Mouse (Mus musculus) hindbrain, embryonic 15.5 days (tissue): Measurements from ENCODE around the gene Pax4. TPM values are rescaled to one million over a fixed set of nuclear protein-coding genes. Genes with fewer than 3 reads are reported as not detected.

Source experiments
- ATAC-seq: fragments of 200-750 bp; cut with Nextera tagmentation; 2 replicates; pipeline ENCODE4 v1.8.0; 2017; ENCODE audit warnings: low read depth, moderate number of reproducible peaks, moderate TSS enrichment; ENCODE audit not compliant: low FRiP score
- H3K27ac ChIP-seq: fragments of 300-500 bp; sonication (generic); replicated peaks from 2 replicates; pipeline ENCODE4 v1.5.1; 2015; ENCODE audit warnings: mild to moderate bottlenecking, inconsistent platforms
- H3K27me3 ChIP-seq: fragments of 300-500 bp; sonication (generic); 2 replicates; pipeline ENCODE4 v1.6.1; 2015; ENCODE audit warnings: control low read depth, inconsistent platforms
- H3K36me3 ChIP-seq: fragments of 300-500 bp; sonication (generic); 2 replicates; pipeline ENCODE4 v1.6.1; 2015; ENCODE audit warnings: control low read depth, inconsistent platforms
- H3K4me1 ChIP-seq: fragments of 300-500 bp; sonication (generic); replicated peaks from 2 replicates; pipeline ENCODE4 v1.6.1; 2015; ENCODE audit warnings: control low read depth, inconsistent platforms
- H3K4me2 ChIP-seq: fragments of 300-500 bp; sonication (generic); 2 replicates; pipeline ENCODE4 v1.6.1; 2015; ENCODE audit warnings: moderate library complexity, mild to moderate bottlenecking, inconsistent platforms
- H3K4me3 ChIP-seq: fragments of 300-500 bp; sonication (generic); 2 replicates; pipeline ENCODE4 v1.5.1; 2015; ENCODE audit warnings: mild to moderate bottlenecking, inconsistent platforms
- H3K9ac ChIP-seq: fragments of 300-500 bp; sonication (generic); 2 replicates; pipeline ENCODE4 v1.6.1; 2015; ENCODE audit warnings: inconsistent platforms
- H3K9me3 ChIP-seq: fragments of 300-500 bp; sonication (generic); 2 replicates; pipeline ENCODE4 v1.6.1; 2016; ENCODE audit warnings: control low read depth, inconsistent platforms
- WGBS: fragments of 180-500 bp; shearing (Covaris S2); methylation state at CpG from one replicate; pipeline ENCODE4 v1.1.7; 2015; 5-methylcytosine and 5-hydroxymethylcytosine counted together
- polyA plus RNA-seq: library from polyadenylated mRNA; unstranded; fragments of >200 nt; fragmentation: Nextera tagmentation; extraction: Ambion mirVana; gene quantifications from 2 replicates; pipeline ENCODE4 v1.2.1, GENCODE M21; 2015

Gene Pax4
- polyA plus RNA-seq, 1 experiment from 2014 or later, result not detected

DNA sequence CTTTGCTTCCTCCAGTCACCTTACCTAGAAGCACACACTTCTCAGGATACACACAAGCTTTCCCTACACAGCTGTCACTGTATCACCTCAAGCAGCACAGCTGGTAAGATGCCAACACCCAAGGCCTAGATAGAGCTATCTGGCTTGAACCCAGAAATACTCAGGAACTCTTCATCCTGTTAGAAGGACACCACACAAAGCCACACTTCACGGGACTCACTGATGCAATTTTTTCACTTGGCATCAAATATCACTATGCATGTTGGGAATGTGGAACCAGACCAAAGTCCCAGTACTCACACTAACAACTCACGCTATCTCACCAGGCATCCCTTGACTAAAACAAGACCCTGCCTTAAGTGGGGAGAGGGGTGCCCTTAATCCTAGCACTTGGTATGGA lies 29.5 kb downstream of the Pax4 start:
- ATAC-seq, result no peak
- 85% methylated on average over 2 of the region's 2 CpGs for WGBS
- H3K4me1 ChIP-seq, result peaks cover 38% of the 10 kb centered on the region

DNA sequence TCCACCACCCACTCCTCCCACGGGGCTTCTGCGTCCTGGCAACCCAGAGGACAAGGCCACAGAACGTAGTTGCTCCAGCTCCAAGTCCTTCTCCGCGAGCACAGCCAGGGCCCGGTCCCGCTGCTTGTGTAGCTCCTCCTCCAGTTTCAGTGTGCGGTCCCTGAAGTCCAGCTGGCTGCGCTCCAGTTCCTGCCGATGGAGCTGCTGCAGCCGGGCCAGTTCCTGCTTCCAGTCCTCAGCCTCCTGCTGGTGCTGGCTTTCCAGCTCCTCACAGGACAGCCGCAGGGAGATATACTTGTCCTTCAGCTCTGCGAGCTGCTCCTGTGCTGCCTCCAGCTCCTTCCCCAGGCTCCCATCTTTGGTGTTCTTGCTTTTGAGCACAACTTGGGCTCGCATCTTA lies 30.7 kb downstream of the Pax4 start:
- 75% methylated on average over 14 of the region's 14 CpGs for whole genome bisulfite sequencing
- Histone ChIP-seq H3K4me2 (no peak overlapping the region), H3K4me1 (peaks cover 31% of the 10 kb centered on the region), H3K4me3 (no peak overlapping the region), H3K36me3 (peaks cover 48% of the 10 kb centered on the region), H3K27ac (no peak overlapping the region), H3K27me3 (no peaks in the 10 kb centered on the region), H3K9me3 (no peaks in the 10 kb centered on the region), H3K9ac (no peak overlapping the region)
- ATAC-seq, result no peak

More for the DNA sequence above, 29.5 kb downstream of the Pax4 start:
- peak overlapping the region; percentile 63 for H3K4me2 ChIP-seq
- no peaks in the 10 kb centered on the region for H3K9me3 ChIP-seq
- peaks cover 43% of the 10 kb centered on the region for H3K36me3 ChIP-seq
- peak overlapping the region; percentile 68 for H3K4me3 ChIP-seq
- H3K9ac ChIP-seq, result no peak overlapping the region
- H3K27ac ChIP-seq, result no peak overlapping the region
- no peaks in the 10 kb centered on the region for H3K27me3 ChIP-seq

DNA sequence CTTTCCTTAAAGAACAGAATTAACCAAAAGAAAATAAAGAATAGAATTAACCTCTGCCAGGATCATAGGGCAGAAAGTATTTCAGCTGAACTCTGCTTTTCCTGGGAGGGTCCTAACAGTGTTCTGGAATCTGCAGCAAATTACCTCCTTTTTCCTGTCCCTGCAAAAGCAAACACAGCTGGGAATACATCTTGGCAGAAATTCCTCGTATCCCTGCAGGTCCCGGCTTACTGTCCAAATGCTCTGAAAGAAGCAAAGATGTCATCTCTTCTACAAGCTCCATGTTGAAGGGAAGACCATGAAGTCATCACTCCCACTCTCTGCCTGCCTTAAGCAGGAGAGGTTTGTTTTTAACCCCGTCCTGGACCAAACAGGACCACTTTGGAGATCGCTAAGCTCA lies 32.2 kb downstream of the Pax4 start:
- no peak overlapping the region for H3K9ac ChIP-seq
- H3K27me3 ChIP-seq, result no peaks in the 10 kb centered on the region
- no peak overlapping the region for H3K27ac ChIP-seq
- H3K9me3 ChIP-seq, result no peaks in the 10 kb centered on the region
- H3K4me3 ChIP-seq, result no peak overlapping the region
- WGBS, result 63% methylated on average over 4 of the region's 4 CpGs
- H3K4me1 ChIP-seq, result peaks cover 23% of the 10 kb centered on the region
- H3K36me3 ChIP-seq, result peaks cover 48% of the 10 kb centered on the region
- no peak overlapping the region for H3K4me2 ChIP-seq
- no peak for ATAC-seq

DNA sequence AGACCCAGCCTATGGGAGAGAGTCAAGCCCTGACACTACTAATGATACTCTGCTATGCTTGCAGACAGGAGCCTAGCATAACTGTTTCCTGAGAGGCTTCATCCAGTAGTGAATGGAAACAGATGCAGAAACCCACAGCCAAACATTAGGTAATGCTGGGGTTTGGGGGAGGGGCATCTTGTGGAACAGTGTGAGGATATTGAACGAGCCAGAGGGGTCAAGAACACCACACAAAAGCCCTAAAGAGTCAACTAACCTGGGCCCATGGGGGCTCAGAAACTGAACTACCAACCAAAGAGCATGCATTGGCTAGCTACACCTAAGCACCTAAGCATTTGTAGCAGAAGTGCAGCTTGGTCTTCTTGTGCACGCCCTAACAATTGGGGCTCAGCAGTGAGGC lies 37.9 kb downstream of the Pax4 start:
- H3K4me2 ChIP-seq, result no peak overlapping the region
- ATAC-seq, result no peak
- H3K9ac ChIP-seq, result no peak overlapping the region
- H3K9me3 ChIP-seq, result no peaks in the 10 kb centered on the region
- no peak overlapping the region for H3K4me3 ChIP-seq
- no peak overlapping the region for H3K27ac ChIP-seq
- H3K27me3 ChIP-seq, result no peaks in the 10 kb centered on the region
- H3K36me3 ChIP-seq, result peaks cover 19% of the 10 kb centered on the region
- 71% methylated on average over 2 of the region's 2 CpGs for WGBS
- H3K4me1 ChIP-seq, result no peaks in the 10 kb centered on the region

DNA sequence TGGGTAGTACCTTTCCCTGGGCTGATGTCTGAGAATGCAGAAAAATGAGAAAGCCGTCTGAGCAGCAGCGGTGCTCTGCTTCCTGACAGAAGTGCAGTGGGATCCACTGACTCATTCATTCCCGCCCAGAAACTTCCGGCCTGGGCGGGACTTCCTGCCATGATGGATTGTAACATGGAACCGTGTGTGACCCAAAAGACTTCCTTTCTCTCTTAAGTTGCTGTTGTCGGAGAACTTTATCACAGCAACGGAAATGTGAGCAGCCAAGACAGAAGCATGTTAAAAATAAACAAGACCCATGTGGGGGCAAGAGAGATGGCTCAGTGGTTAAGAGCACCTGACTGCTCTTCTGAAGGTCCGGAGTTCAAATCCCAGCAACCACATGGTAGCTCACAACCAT lies 39.1 kb downstream of the Pax4 start:
- 84% methylated on average over 9 of the region's 9 CpGs for WGBS
- Histone ChIP-seq H3K27ac (no peak overlapping the region), H3K4me3 (no peak overlapping the region), H3K27me3 (no peaks in the 10 kb centered on the region), H3K36me3 (0 out of 2 replicates have a peak, but pooled peaks cover 8% of the 10 kb centered on the region), H3K4me1 (no peaks in the 10 kb centered on the region), H3K4me2 (no peak overlapping the region), H3K9ac (no peak overlapping the region), H3K9me3 (no peaks in the 10 kb centered on the region)
- no peak for ATAC-seq

DNA sequence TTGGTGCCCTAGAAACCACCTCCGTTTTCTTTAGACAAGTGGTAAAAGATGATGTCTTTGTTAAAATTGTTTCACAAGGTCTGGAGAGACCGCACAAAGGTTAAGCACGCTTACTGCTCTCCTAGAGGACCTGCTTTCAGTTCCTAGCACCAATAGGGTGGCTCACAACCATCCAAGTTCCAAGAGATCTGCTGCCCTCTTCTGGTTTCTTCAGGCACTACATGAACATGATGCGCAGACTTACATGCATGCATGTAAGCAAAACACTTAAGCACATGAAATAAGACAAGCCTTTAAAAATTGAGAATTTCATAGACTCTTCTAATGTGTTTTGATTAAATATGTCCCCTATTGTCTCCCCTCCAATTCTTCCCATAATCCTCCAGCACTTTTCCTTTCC lies 49.4 kb downstream of the Pax4 start:
- H3K27me3 ChIP-seq, result peaks cover 4% of the 10 kb centered on the region; the same call in 1 of the 2 replicates
- H3K36me3 ChIP-seq, result no peaks in the 10 kb centered on the region
- H3K4me3 ChIP-seq, result no peak overlapping the region
- H3K9me3 ChIP-seq, result no peaks in the 10 kb centered on the region
- no peak for ATAC-seq
- 91% methylated on average over 4 of the region's 4 CpGs for WGBS
- peaks cover 16% of the 10 kb centered on the region for H3K4me1 ChIP-seq
- H3K9ac ChIP-seq, result no peak overlapping the region
- no peak overlapping the region for H3K4me2 ChIP-seq
- no peak overlapping the region for H3K27ac ChIP-seq

DNA sequence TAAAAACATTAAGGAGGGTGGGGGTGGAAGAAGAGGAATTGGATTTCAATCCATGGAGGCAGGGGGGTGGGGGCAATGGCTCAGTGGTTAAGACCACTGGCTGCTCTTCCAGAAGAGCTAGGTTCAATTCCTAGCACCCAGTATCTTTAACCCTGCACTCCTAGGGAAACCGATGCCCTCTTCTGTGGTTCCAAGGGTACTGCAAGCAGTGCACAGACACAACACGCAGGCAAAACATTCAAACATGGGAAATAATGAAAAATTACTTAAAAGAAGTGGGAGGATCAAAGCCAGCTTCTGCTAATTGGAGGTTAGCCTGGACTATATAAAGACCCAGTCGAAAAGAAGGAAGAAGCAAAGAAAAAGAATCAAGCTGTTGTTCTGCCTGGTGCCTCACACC lies 50.4 kb downstream of the Pax4 start:
- Histone ChIP-seq H3K4me3 (no peak overlapping the region), H3K27me3 (peaks cover 4% of the 10 kb centered on the region; the same call in 1 of the 2 replicates), H3K9ac (no peak overlapping the region), H3K4me1 (peaks cover 16% of the 10 kb centered on the region), H3K9me3 (no peaks in the 10 kb centered on the region), H3K4me2 (no peak overlapping the region), H3K36me3 (no peaks in the 10 kb centered on the region), H3K27ac (no peak overlapping the region)
- WGBS, result 90% methylated on average over 3 of the region's 3 CpGs
- ATAC-seq, result no peak

DNA sequence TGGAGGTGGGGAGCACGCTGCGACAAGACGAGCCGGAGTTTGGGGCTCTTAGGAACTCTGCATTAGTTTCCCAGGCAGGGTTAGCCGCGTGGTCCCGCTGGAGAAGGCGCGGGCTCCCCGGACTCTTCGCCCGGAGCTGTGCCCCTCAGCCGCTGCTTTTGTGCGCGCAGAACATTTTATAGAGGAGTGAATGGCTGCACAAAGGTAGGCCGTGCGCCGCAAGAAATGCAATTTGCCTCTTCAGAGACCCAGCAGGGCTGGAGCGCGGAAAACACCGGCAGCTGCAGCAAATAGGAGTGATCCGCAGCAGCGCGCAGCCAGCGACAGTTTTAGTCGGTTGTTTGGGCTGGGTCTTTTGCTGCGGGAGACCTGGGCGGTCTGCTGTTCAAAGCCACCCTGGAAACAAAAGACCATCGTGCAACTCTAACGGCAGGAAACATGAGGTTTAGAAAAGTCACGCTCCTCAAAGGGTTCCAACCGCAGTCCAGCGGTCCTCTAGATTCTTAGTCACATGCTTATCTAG lies 51.4 kb downstream of the Pax4 start, which contains the start of gene Zfp800:
Zfp800 (minus strand) TSS at position 325 of the 523 bp plus-strand sequence.
- Histone ChIP-seq H3K36me3 (no peaks in the 10 kb centered on the region), H3K9ac (peak within 1 kb of the TSS; percentile 27), H3K27me3 (peaks cover 4% of the 10 kb centered on the region; the same call in 1 of the 2 replicates), H3K27ac (peak within 1 kb of the TSS; percentile 48), H3K9me3 (no peaks in the 10 kb centered on the region), H3K4me3 (peak within 1 kb of the TSS; percentile 42), H3K4me1 (peaks cover 16% of the 10 kb centered on the region), H3K4me2 (peak within 1 kb of the TSS; percentile 91)
- under 1% methylated on average over 33 of the region's 33 CpGs for WGBS
- ATAC-seq, result no peak

DNA sequence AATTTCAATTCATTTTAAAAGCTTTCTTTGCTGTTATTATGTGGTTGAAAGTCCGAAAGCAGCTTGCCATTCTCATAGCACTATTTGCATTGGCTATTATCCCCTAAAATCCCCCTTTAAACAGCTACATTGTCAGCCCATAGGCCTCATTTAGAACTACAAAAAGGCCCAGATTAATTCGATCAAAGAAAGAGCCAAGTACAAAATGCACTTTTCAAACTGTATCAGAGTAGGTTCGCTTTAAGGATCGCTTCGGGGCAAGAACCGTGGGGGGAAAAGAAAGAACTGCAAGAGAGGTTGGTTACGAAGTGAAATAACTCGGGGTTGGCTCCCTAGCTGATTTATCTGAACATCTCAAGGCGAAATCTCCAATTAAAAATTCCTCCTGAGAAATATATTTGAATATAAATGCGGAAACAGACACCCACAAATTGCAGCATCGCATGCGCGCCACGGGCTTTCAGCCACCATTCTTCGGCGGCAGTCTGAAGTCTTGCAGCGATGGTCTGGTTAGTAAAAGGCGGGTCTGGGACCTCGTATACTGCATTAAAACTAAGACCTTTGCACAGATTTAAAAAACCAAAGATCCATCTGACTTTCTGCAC lies 52.2 kb downstream of the Pax4 start:
- H3K9ac ChIP-seq, result peak overlapping the region; percentile 27
- H3K4me1 ChIP-seq, result peaks cover 16% of the 10 kb centered on the region
- H3K27ac ChIP-seq, result peak overlapping the region; percentile 48; the same call in 1 of the 2 replicates
- no peaks in the 10 kb centered on the region for H3K36me3 ChIP-seq
- peaks cover 4% of the 10 kb centered on the region; the same call in 1 of the 2 replicates for H3K27me3 ChIP-seq
- WGBS, result 2% methylated on average over 19 of the region's 19 CpGs
- peak overlapping the region; percentile 42 for H3K4me3 ChIP-seq
- peak overlapping the region; percentile 91 for H3K4me2 ChIP-seq
- H3K9me3 ChIP-seq, result no peaks in the 10 kb centered on the region
- no peak for ATAC-seq

DNA sequence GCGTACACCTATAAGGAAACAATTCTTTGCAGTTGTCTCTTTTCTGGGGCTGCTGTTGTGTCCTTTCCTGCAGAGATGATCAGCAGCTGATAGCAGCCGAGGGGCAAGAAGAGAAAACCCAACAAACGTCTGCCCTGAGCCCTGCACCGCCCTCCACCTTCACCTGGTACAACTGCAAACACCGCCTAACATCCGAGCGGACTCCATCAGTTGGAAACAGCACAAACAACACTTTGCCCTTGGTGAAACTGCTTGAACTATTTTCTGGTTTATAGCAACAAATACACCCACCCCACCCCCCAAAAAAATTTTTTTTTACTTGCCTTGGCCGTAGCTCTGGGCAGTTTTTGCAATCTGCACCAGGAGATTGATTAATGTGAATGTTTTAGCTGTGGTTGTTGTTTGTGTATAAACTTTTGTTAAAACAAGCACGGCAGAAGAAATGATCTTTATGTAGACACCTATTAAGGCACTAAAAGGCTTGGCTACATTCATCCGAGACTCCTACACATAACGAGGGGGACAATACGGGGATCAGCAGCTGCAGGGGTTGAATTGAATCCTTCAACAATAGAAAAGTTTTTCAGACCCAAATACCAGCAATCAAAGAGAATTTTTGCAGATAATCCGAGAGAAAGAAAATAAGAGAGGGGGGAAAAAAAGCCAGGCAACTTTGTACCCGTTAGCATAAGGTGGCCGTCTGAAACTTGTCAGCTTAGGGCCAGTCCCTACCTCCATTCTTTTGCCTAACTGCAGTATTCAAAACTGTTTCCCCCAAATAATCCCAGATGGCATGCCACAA lies 52.9 kb downstream of the Pax4 start:
- peaks cover 4% of the 10 kb centered on the region; the same call in 1 of the 2 replicates for H3K27me3 ChIP-seq
- no peak for ATAC-seq
- H3K4me3 ChIP-seq, result peak overlapping the region; percentile 42
- no peaks in the 10 kb centered on the region for H3K9me3 ChIP-seq
- no peak overlapping the region for H3K9ac ChIP-seq
- H3K4me1 ChIP-seq, result peaks cover 16% of the 10 kb centered on the region
- H3K36me3 ChIP-seq, result no peaks in the 10 kb centered on the region
- H3K4me2 ChIP-seq, result peak overlapping the region; percentile 91
- WGBS, result 29% methylated on average over 15 of the region's 15 CpGs
- H3K27ac ChIP-seq, result no peak overlapping the region
